Mouse (Mus musculus) ovary, postnatal 10 days (tissue): Measurements from ENCODE around the gene Vav1.
A peak's percentile ranks its signal among the peaks of the same experiment; 100 is the strongest.

Source experiments
- DNase-seq: peaks from one replicate; pipeline ENCODE4 v3.0.0; 2022; ENCODE audit warnings: low spot score

The Vav1 gene

GRCm38 (mm10) chr17:57278943-57279590 lies at the start of gene Vav1:
Gene Vav1, plus strand, starts transcription at chr17:57279100.
- no peak for DNase-seq

DNA sequence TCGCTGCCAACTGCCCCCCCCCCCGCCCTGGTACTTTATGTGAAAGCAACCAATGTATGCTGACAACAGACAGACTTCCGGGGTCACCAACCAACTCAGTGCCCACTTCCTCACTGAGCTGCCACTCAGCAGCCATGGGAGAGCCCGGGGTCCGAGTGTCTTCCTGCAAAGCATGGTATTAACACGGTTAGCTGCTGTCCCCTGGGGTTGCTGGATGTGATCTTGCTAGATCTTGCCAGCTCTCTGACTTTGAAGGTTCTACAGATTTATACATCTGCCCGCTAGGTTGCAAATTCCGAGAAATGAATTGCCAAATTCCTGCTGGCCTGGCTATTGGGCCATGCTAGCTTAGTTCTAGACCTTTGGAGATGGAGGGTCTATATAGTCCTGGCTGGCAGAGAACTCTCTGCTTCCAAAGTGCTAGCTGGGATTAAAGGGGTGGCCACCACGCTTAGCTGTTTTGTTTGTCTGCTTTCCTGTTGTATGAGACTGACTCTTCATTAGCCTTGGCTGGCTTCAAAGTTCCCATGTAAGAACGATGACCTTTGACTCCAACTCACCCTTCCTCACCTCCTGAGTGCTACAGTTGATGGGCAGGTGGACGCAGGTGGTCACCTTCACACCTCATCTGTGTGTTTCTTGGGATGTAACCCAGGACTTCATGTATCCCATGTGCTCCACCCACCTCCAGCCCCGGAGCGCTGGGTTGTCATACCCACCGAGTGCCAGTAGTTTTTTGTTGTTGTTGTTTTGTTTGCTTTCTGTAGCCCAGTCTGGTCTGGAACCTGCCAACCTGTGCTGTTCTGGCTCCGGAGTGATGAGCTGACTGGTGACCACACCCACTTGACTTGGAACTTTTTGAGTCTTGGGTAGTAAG lies 48.8 kb upstream of the Vav1 start:
- DNase-seq: no peak

DNA sequence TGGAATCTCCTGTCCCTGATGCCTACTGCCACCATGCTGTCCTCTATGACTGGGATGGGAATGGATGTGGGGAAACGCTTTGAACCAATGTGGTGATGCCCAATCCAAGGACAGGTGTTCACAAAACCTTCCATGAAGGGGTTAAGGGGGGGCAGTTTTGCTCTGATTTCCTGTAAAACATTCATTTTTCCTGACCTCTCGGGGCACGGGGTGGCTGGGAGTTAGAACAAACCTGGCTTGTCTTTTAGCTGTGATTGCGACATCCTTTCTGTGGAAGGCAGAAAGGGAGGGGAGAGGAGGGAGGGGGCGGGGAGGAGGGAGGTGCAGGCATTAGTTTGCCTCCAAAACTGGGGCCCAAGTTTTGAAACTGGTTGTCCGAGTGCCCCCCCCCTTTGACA lies 48.2 kb upstream of the Vav1 start:
- no peak for DNase-seq

- DNase-seq: no peak
Observed at GRCm38 (mm10) chr17:57231321-57231771, 47.6 kb upstream of the Vav1 start.

DNA sequence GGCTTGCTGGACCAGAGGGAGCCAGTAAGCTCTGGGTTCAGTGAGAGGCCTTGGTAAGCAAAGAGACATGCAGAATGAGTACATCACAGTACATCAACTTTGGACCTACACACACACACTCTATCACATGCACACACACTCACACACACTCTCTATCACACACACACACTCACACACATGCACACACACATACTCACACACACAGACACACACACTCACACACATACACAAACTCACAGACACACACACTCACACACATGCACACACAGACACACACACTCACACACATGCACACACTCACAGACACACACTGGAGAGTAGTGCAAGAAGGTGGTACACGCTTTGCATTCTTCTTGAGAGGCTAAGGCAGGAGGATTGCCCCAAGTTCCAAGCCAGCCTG lies 46.7 kb upstream of the Vav1 start:
- no peak for DNase-seq

- DNase-seq: no peak
Observed at GRCm38 (mm10) chr17:57233038-57233437, 45.9 kb upstream of the Vav1 start.

- DNase-seq: no peak
Observed at GRCm38 (mm10) chr17:57234254-57234928, 44.5 kb upstream of the Vav1 start.

- DNase-seq: no peak
Observed at GRCm38 (mm10) chr17:57235803-57236202, 43.1 kb upstream of the Vav1 start.

- DNase-seq: no peak
Observed at GRCm38 (mm10) chr17:57237181-57237580, 41.7 kb upstream of the Vav1 start.

DNA sequence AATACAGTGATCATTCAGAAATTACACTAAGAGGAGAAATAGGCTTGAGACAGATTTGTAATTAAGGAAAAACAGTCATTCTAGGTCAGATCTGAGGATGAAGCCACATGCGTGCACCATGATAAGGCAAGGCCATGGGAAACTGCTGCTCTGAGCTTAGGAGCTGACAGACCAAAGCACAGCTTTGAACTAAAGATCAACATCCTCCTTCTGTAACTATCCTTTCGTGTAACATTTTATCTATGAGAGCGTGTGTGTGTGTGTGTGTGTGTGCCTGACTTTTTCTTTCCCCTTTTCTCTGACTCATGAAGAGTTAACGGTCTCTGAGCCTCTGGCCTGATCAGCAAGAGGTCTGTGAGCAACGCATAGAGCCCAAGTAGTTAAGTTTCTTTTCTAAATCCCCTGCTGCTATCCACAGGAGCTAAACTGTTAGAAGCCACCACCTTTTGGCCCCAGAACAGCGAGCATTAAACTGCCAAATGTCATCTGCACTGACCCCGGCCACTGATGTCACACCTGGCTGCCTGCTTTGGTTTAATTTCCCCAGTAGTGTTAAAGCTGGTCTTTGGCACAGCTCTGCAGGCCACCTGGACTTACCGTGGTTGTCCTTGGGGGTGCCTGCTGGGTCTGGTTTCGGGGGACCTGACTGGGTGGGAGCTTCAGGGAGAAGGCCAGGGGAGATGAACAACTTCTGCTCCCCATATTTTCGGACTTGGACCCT lies 35.1 kb upstream of the Vav1 start:
- no peak for DNase-seq

GRCm38 (mm10) chr17:57245311-57245929 lies 33.5 kb upstream of the Vav1 start:
- DNase-seq: no peak

GRCm38 (mm10) chr17:57246663-57247392 lies 32.1 kb upstream of the Vav1 start:
- DNase-seq: no peak

- peak; percentile 68 for DNase-seq
Observed at GRCm38 (mm10) chr17:57247393-57248200, 31.3 kb upstream of the Vav1 start.

GRCm38 (mm10) chr17:57248201-57248699 lies 30.6 kb upstream of the Vav1 start, which contains the start of gene Gpr108:
Gene Gpr108, minus strand, starts transcription at chr17:57248446.
- DNase-seq: peak; percentile 44

- no peak for DNase-seq
Observed at GRCm38 (mm10) chr17:57248771-57249170, 30.1 kb upstream of the Vav1 start.

GRCm38 (mm10) chr17:57249186-57250181 lies 29.4 kb upstream of the Vav1 start, which contains the start of gene Trip10:
Gene Trip10, plus strand, starts transcription at chr17:57249455.
- peak; percentile 98 for DNase-seq

DNA sequence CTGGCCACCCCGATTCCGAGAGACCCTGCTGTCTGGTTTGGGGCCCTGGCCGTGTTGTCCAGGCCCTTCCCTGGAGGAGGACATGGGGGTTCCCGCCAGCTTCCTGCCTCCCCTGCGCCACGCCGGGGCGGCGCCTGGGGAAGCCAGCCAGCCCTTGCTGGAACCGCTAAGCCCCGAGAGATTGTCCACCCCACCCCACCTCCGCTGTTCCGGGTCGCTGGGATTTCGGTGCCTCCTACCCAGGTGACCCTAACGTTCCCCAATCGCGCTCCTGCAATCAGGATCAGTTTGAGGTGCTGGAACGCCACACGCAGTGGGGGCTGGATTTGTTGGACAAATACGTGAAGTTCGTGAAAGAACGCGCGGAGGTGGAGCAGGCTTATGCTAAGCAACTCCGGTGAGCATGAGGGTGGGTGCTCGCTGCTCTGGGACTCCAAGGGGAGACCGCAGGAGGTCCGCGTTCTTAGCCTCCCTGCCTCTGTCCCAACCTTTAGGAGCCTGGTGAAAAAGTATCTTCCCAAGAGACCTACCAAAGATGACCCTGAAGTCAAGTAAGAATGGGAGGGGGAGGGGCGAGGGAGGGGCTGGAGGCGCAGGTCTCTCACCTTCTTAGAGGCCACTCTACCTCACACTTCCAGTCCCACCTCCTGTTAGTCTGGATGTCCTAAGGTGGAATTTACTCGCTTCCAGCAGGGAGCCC lies 28.3 kb upstream of the Vav1 start:
- DNase-seq: no peak

DNA sequence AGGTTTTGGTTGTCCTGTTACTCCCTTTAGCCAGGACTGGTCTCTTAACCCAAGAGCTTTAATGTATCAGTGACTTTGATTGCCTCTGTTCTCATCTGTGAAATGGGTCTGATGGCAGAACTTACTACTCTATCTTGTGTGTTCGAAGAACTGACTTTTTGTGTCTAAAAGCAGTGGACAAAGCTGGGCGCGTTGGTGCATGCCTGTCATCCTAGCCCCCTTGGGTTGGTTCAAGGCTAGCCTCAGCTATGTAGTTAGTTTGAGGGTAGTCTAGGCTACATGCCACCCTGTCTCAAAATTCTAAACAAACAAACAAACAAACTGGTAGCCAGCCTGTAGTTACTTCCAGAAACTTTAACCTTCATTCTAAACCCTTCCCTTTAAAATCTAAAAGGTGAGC lies 27.5 kb upstream of the Vav1 start:
- DNase-seq: no peak
